Mouse (Mus musculus) embryonic facial prominence, embryonic 12.5 days (tissue): ENCODE results near the gene Tbc1d22a. TPM values are rescaled to one million over a fixed set of nuclear protein-coding genes. Genes with fewer than 3 reads are reported as not detected.

Experiments
- ATAC-seq: fragments of 200-750 bp; cut with Nextera tagmentation; 2 replicates; pipeline ENCODE4 v1.8.0; 2017; ENCODE audit not compliant: insufficient number of reproducible peaks, insufficient read depth, low FRiP score, low TSS enrichment
- H3K27ac ChIP-seq: fragments of 300-500 bp; sonication (generic); 2 replicates; pipeline ENCODE4 v1.5.1; 2016; ENCODE audit warnings: mild to moderate bottlenecking
- H3K27me3 ChIP-seq: fragments of 300-500 bp; sonication (generic); 2 replicates; pipeline ENCODE4 v1.6.1; 2016; ENCODE audit warnings: mild to moderate bottlenecking, moderate library complexity
- H3K36me3 ChIP-seq: fragments of 300-500 bp; sonication (generic); 2 replicates; pipeline ENCODE4 v1.6.1; 2016; ENCODE audit warnings: mild to moderate bottlenecking
- H3K4me1 ChIP-seq: fragments of 300-500 bp; sonication (generic); 2 replicates; pipeline ENCODE4 v1.6.1; 2016
- H3K4me2 ChIP-seq: fragments of 300-500 bp; sonication (generic); replicated peaks from 2 replicates; pipeline ENCODE4 v1.6.1; 2016; ENCODE audit warnings: mild to moderate bottlenecking, moderate library complexity
- H3K4me3 ChIP-seq: fragments of 300-500 bp; sonication (generic); 2 replicates; pipeline ENCODE4 v1.5.1; 2016; ENCODE audit warnings: mild to moderate bottlenecking
- H3K9ac ChIP-seq: fragments of 300-500 bp; sonication (generic); 2 replicates; pipeline ENCODE4 v1.6.1; 2016; ENCODE audit warnings: mild to moderate bottlenecking, moderate library complexity
- H3K9me3 ChIP-seq: fragments of 300-500 bp; sonication (generic); 2 replicates; pipeline ENCODE4 v1.6.1; 2016; ENCODE audit warnings: mild to moderate bottlenecking, moderate library complexity
- WGBS: fragments of 180-500 bp; shearing (Covaris S2); methylation state at CpG from one replicate; pipeline ENCODE4 v1.1.7; 2016; 5-methylcytosine and 5-hydroxymethylcytosine counted together
- polyA plus RNA-seq: library from polyadenylated mRNA; unstranded; fragments of >200 nt; fragmentation: Nextera tagmentation; extraction: Ambion mirVana; gene quantifications from 2 replicates; pipeline ENCODE4 v1.2.1, GENCODE M21; 2016

Tbc1d22a gene
- polyA plus RNA-seq, 1 experiment from 2014 or later: 13.0 TPM

DNA sequence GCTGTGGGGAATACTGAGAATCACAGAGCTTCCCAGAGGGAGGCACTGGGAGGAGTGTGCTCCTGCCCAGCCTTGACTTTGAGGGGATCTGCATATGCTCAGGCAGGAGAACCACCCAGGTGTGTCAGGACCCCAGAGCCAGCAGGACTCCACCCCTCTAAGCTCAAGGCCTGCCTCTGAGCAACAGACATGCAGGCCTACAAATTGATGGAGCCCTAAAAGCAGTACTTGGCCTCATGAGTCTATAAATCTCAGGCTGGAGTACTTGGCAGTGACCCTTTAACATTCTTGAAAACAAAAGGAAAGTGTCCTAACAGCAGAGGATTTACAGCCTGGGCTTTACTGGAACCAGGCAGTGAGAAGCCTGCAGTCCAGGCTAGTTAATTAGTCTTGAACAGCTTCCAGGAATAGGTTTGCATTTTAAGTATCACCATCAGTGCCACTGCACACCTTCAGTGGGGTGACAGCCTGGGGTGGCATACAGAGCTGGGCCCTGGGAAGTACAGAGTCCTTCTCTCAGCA, 263.3 kb downstream of the Tbc1d22a start:
- H3K9ac ChIP-seq: no peak overlapping the region
- no peaks in the 10 kb centered on the region for H3K9me3 ChIP-seq
- H3K27me3 ChIP-seq: no peaks in the 10 kb centered on the region
- H3K36me3 ChIP-seq: no peaks in the 10 kb centered on the region
- H3K4me2 ChIP-seq: no peak overlapping the region
- H3K4me3 ChIP-seq: no peak overlapping the region
- peaks cover 37% of the 10 kb centered on the region for H3K4me1 ChIP-seq
- no peak overlapping the region for H3K27ac ChIP-seq
- ATAC-seq: no peak

DNA sequence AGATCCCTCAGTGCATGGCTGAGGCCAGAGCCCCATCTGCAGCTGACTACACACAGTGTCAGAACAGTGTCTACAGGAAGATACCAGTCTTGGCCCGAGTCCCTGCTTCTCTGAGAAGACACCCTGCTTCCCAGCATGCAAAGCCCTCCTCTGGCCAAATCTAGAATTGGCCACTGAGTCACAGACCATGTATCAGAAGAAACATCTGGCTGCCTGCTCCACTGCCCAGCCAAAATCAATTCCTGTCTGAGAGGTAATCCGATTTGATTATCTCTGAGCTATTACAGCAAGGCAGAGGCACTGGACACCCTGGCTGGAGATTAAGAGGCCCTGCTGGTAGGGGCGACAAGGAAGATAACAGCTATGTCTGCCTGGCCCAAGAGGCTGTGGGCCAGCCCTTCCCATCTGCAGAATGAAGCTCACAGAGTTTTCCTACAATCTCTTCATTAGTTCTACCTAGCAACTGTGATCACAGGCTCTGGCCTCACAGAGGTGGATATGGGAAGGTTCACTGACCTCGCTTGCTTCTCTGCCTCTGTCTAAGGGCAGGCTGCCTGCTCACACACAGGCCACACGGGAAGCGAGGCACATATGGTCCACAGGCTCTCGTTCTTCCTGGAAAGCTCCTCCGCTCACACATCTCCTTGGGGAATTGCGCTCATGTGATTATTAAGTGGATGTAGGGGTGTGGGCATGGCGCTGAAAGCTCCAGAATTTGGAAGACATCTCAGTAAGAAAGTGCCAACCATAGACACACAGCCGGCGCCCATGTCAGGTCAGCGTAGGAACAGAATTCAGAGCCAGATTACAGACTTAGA, 264.6 kb downstream of the Tbc1d22a start:
- Histone ChIP-seq H3K4me3 (no peak overlapping the region), H3K27me3 (no peaks in the 10 kb centered on the region), H3K4me1 (peaks cover 25% of the 10 kb centered on the region), H3K9ac (no peak overlapping the region), H3K27ac (no peak overlapping the region), H3K9me3 (no peaks in the 10 kb centered on the region), H3K4me2 (no peak overlapping the region), H3K36me3 (no peaks in the 10 kb centered on the region)
- no peak for ATAC-seq
- 46% methylated on average over 13 of the region's 13 CpGs for WGBS

DNA sequence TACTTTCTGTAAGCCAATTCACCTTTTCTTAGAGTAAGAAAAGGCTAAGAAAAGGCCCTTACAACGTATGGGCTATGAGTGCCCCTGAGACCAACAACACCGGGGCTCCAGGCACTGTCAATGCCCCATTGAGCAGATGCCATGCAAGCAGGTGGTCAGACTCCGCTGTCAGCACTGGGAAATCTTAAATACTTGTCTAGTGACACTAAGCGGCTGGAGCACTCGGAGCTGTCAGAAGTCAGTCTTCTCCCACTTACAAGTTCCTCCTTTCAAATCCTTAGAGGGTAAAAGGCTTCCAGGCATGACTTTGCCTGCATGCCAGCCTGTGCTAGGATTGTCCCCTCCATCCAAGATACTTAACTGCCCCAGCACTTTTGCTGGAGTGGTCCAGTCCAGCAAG, 268.1 kb downstream of the Tbc1d22a start:
- Histone ChIP-seq H3K27me3 (no peaks in the 10 kb centered on the region), H3K9me3 (no peaks in the 10 kb centered on the region), H3K4me3 (no peak overlapping the region), H3K27ac (no peak overlapping the region), H3K4me1 (peaks cover 25% of the 10 kb centered on the region), H3K9ac (no peak overlapping the region), H3K4me2 (no peak overlapping the region), H3K36me3 (no peaks in the 10 kb centered on the region)
- WGBS: 79% methylated on average over 5 of the region's 5 CpGs
- no peak for ATAC-seq

DNA sequence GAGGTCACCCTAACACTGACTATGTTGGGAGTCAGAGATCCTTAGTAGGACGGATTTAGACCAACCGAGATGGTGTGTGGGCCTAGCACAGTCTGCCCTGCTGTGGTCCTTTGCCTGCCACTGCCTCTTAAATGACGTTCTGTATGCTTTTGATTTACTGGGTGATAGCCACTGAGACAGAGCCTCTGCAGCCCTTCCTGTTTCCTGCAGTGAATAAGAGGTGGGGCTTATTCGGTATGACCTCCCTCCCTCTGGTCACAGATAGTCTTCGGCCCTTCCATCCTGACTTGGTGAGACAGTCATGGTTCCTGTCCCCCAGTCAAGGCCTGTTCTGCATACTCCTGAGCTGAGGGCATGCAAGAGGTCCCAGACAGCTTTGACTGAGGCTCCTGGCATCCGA, 271.6 kb downstream of the Tbc1d22a start:
- WGBS: 74% methylated on average over 6 of the region's 6 CpGs

DNA sequence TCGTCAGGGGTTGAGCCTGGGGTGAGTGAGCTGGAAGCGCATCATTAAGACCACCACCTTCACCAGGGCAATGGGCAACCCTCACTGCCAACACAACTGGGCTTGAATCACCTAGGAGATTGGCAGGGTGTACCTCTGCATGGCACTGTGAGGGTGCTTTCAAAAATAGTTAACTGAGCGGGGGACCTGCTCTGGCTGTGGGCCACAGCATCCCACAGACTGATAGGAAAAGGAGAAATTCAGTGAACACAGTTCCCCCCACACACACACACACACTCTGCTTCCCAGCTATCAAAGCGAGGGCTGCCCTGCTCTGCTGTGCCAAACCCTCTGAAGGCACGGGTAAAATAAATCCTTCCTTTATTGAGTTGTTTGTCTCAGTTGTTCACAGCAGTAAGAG, 273.1 kb downstream of the Tbc1d22a start:
- Histone ChIP-seq H3K36me3 (no peaks in the 10 kb centered on the region), H3K27me3 (no peaks in the 10 kb centered on the region), H3K9me3 (no peaks in the 10 kb centered on the region), H3K4me1 (peaks cover 15% of the 10 kb centered on the region; the same call in 1 of the 2 replicates), H3K4me2 (no peak overlapping the region), H3K27ac (no peak overlapping the region), H3K9ac (no peak overlapping the region), H3K4me3 (no peak overlapping the region)
- no peak for ATAC-seq
- WGBS: 80% methylated on average over 5 of the region's 5 CpGs

More for the DNA sequence above, 271.6 kb downstream of the Tbc1d22a start:
- Histone ChIP-seq H3K36me3 (no peaks in the 10 kb centered on the region), H3K4me3 (no peak overlapping the region), H3K27me3 (no peaks in the 10 kb centered on the region), H3K9ac (no peak overlapping the region), H3K9me3 (no peaks in the 10 kb centered on the region), H3K4me1 (peaks cover 15% of the 10 kb centered on the region; the same call in 1 of the 2 replicates), H3K27ac (no peak overlapping the region), H3K4me2 (no peak overlapping the region)
- no peak for ATAC-seq

DNA sequence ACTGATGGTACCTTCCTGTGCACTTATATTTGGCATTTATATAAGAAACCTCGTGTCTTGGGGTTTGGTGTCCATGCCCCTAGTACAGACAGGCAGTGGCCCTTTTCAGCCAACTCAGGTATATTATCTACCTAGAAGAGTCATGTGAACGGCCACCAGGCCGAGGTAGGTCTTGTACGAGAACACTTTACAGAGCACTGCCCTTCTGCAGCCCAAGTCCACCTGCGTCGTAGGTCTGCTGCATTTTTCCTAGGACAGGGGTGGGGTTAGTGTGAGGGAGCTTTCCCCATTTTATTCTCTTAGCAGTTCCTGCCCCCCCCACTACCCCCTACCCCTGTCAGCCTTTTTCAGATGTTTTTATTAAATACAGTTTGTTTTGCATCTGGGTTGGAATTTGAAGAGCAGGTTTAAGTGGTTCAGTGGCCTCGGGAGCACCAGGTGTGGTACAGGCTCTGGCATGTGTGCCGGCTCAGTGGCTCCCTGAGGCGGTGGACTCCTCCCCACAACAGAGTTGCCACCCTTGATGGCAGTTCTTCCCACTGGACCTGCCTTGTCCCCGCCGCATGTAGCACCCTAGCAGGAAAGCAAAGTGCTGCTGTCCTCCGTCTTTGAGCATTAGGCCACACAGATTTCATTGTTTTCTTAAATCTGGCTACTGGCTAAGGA, 277.3 kb downstream of the Tbc1d22a start:
- Histone ChIP-seq H3K9me3 (no peaks in the 10 kb centered on the region), H3K4me1 (peaks cover 7% of the 10 kb centered on the region; the same call in 1 of the 2 replicates), H3K27me3 (no peaks in the 10 kb centered on the region), H3K9ac (no peak overlapping the region), H3K27ac (no peak overlapping the region), H3K36me3 (no peaks in the 10 kb centered on the region), H3K4me3 (no peak overlapping the region), H3K4me2 (no peak overlapping the region)
- 76% methylated on average over 12 of the region's 12 CpGs for WGBS
- ATAC-seq: no peak

DNA sequence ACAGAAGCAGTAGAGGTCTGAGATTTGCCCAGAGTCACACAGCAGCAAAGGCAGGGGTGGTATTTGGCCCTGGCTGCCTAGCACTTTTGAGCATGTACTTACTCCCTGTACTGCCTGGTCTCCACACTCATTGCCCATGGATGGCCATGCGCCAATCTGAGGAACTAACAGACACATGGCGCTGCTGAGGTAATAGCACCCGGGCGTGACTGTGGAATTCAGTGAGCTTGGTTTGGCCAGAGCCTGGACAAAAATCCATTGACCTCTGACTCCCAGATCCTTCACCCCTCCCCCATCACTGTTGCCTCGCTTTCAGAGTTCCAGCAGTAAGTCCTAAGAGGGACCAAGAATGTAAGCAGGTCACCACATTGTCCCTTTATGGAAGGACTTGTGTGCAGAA, 278.4 kb downstream of the Tbc1d22a start:
- no peaks in the 10 kb centered on the region for H3K27me3 ChIP-seq
- WGBS: 66% methylated on average over 5 of the region's 5 CpGs
- H3K4me2 ChIP-seq: no peak overlapping the region
- no peaks in the 10 kb centered on the region for H3K9me3 ChIP-seq
- H3K9ac ChIP-seq: no peak overlapping the region
- H3K4me1 ChIP-seq: peaks cover 6% of the 10 kb centered on the region; the same call in 1 of the 2 replicates
- no peak overlapping the region for H3K27ac ChIP-seq
- no peaks in the 10 kb centered on the region for H3K36me3 ChIP-seq
- no peak for ATAC-seq
- no peak overlapping the region for H3K4me3 ChIP-seq

DNA sequence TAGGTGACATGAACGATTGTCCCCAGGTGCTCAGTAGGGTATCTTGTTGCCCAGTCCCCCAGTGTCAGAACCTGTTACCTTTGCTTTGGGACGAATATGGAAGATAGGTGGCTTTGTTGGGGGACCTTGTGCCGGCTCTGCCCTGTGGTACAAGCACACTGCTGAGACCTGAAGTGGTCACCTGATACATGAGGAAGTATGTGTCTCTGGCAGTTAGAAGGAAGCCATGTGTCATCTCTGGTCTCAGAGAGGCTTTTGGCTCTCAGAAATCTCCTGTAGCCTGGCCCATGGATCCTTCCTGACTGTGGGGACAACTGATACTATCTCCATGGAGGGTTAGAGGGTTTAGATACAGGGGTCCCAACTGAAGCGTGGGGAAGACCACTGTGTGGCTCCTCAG, 281.9 kb downstream of the Tbc1d22a start:
- 86% methylated on average over 4 of the region's 4 CpGs for WGBS
- Histone ChIP-seq H3K27me3 (no peaks in the 10 kb centered on the region), H3K4me3 (no peak overlapping the region), H3K9me3 (no peaks in the 10 kb centered on the region), H3K4me2 (no peak overlapping the region), H3K9ac (no peak overlapping the region), H3K4me1 (no peaks in the 10 kb centered on the region), H3K36me3 (no peaks in the 10 kb centered on the region), H3K27ac (no peak overlapping the region)
- ATAC-seq: no peak

DNA sequence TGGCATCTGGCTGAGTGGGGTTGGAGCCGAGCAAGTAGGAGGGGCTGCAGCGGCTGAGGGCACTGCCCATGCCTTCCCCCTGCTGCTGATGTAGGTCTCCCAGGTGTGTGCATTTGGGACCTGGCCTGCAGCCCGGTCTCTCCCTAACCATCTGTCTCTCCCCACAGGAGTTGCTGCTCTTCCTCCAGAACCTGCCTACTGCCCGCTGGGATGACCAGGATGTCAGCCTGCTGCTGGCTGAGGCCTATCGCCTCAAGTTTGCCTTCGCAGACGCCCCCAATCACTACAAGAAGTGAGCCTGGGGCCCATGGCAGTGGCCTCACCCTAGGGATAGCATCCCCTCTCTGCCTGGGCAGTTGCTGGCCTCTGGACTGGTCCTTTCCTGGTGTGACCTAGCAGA, 282.4 kb downstream of the Tbc1d22a start:
- WGBS: 85% methylated on average over 7 of the region's 7 CpGs
- Histone ChIP-seq H3K27me3 (no peaks in the 10 kb centered on the region), H3K4me1 (no peaks in the 10 kb centered on the region), H3K9ac (no peak overlapping the region), H3K4me3 (no peak overlapping the region), H3K36me3 (no peaks in the 10 kb centered on the region), H3K27ac (no peak overlapping the region), H3K9me3 (no peaks in the 10 kb centered on the region), H3K4me2 (no peak overlapping the region)
- ATAC-seq: no peak; the same call in 1 of the 2 replicates

DNA sequence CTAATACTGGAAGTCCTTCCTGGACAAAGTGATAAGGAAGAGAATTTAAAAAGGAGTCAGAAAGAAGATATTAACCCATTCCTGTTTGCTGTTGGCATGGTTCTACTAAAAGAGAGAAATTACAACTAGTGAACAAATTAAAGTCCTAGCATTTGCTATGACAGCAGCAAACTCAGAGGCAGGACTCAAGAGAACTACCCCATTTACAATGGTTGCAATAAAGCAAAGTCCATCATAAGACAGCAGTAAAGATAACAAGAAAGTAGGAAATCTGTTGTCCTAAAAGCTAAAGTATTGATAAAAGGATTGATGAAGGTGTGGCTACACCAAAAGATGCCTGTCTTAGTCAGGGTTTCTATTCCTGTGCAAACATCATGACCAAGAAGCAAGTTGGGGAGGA, 286.3 kb downstream of the Tbc1d22a start:
- no peak overlapping the region for H3K27ac ChIP-seq
- no peak for ATAC-seq

DNA sequence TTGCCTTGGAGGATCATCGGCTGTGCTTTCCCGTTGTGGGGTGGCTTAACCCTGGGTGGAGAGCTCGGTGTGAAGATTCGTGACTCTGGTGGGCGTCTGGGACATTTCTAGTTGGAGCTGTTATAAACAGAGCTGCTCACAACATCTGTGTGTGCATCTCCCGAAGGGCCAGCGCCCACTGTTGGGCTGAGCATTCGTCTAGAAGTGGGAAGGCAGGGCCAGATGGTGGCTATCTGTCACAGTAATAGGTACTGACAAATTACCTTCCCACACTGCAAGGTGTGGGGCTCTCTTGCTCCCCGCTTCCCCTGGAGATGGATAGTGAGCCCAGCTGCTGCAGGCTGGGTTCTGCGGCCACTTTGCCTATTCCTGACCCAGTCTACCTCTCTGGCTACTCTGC, 289.2 kb downstream of the Tbc1d22a start:
- H3K36me3 ChIP-seq: no peaks in the 10 kb centered on the region
- no peak overlapping the region for H3K27ac ChIP-seq
- no peaks in the 10 kb centered on the region for H3K9me3 ChIP-seq
- no peak overlapping the region for H3K4me3 ChIP-seq
- no peak overlapping the region for H3K4me2 ChIP-seq
- no peak overlapping the region for H3K9ac ChIP-seq
- 69% methylated on average over 10 of the region's 10 CpGs for WGBS
- H3K27me3 ChIP-seq: no peaks in the 10 kb centered on the region
- ATAC-seq: no peak
- no peaks in the 10 kb centered on the region for H3K4me1 ChIP-seq

More for the DNA sequence above, 286.3 kb downstream of the Tbc1d22a start:
- no peaks in the 10 kb centered on the region for H3K9me3 ChIP-seq
- no peak overlapping the region for H3K4me2 ChIP-seq
- H3K27me3 ChIP-seq: no peaks in the 10 kb centered on the region
- H3K36me3 ChIP-seq: no peaks in the 10 kb centered on the region
- H3K4me3 ChIP-seq: no peak overlapping the region
- H3K4me1 ChIP-seq: no peaks in the 10 kb centered on the region
- no peak overlapping the region for H3K9ac ChIP-seq

DNA sequence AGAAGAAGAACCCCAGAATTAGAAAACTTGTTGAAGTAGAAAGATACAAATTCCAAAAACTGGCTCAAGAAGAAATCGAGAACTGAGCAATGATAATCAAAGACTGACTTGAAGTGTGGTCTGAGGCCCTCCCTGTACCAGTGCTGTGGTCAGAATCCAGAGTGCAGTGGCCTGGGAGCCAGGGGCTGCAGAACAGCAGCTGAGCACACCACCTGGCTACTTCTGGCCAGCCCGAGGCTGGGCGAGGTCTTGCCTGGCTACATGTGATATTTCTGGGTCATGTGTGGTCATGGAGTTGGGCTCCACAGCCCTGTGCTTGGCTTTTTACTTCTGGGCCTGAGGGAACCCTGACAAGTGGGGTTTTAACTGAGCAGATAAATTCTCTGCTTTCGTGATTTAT, 292.4 kb downstream of the Tbc1d22a start:
- WGBS: 74% methylated on average over 4 of the region's 4 CpGs
- Histone ChIP-seq H3K9me3 (no peaks in the 10 kb centered on the region), H3K27ac (no peak overlapping the region), H3K4me1 (no peaks in the 10 kb centered on the region), H3K27me3 (no peaks in the 10 kb centered on the region), H3K4me2 (no peak overlapping the region), H3K4me3 (no peak overlapping the region), H3K9ac (no peak overlapping the region), H3K36me3 (no peaks in the 10 kb centered on the region)
- ATAC-seq: no peak
